In genomic region chr2:127929939-127930715, GRCm38 (mm10) we compare ENCODE assay signal across 25 mouse cellular contexts.
DNase-seq lines count a peak whose midpoint lies in the region; ATAC-seq and TF ChIP-seq lines count a peak whose summit lies in the region.
"Had no signal": no experiment of that assay in that cellular context is flagged by ENCODE, and none has a peak within 500 bp of the region (broad histone marks: within the 10 kb centered on the region; RNA-seq: fewer than 3 reads in every experiment).

No protein-coding gene starts in this region.

- 50% methylated on average over 6 of the region's 6 CpGs for WGBS in hindbrain, embryonic 16.5 days
- WGBS in hindbrain, embryonic 13.5 days, result 51% methylated on average over 6 of the region's 6 CpGs
- 45% methylated on average over 6 of the region's 6 CpGs for WGBS in midbrain, postnatal 0 days
- 57% methylated on average over 6 of the region's 6 CpGs for WGBS in midbrain, embryonic 13.5 days
- WGBS in forebrain, postnatal 0 days, result 46% methylated on average over 6 of the region's 6 CpGs

- H3K9ac ChIP-seq in hindbrain, embryonic 16.5 days (ENCODE audit: low read depth, low read length), result no peak overlapping the region
- no peak overlapping the region for H3K9ac ChIP-seq in hindbrain, embryonic 13.5 days
- H3K9ac ChIP-seq in midbrain, postnatal 0 days (replicated peaks; ENCODE audit: low read length, poor library complexity, severe bottlenecking), result no peak overlapping the region
- no peak overlapping the region for H3K9ac ChIP-seq in midbrain, embryonic 13.5 days (replicated peaks)
- no peak overlapping the region for H3K9ac ChIP-seq in forebrain, postnatal 0 days
- H3K9ac ChIP-seq: embryonic facial prominence, embryonic 12.5 days; embryonic facial prominence, embryonic 15.5 days; heart, embryonic 12.5 days; heart, embryonic 15.5 days; hindbrain, embryonic 15.5 days had no signal

- no peaks in the 10 kb centered on the region for H3K36me3 ChIP-seq in hindbrain, embryonic 16.5 days (ENCODE audit: control insufficient read depth, insufficient read depth, low read length)
- no peaks in the 10 kb centered on the region for H3K36me3 ChIP-seq in hindbrain, embryonic 13.5 days
- no peaks in the 10 kb centered on the region for H3K36me3 ChIP-seq in midbrain, postnatal 0 days (ENCODE audit: insufficient read depth, low read length)
- no peaks in the 10 kb centered on the region for H3K36me3 ChIP-seq in midbrain, embryonic 13.5 days
- no peaks in the 10 kb centered on the region for H3K36me3 ChIP-seq in forebrain, postnatal 0 days (ENCODE audit: insufficient read depth)
- H3K36me3 ChIP-seq: embryonic facial prominence, embryonic 12.5 days; embryonic facial prominence, embryonic 15.5 days; G1E; heart, embryonic 12.5 days; heart, embryonic 15.5 days; hindbrain, embryonic 10.5 days; hindbrain, embryonic 15.5 days had no signal

- H3K27me3 ChIP-seq in hindbrain, embryonic 16.5 days (replicated peaks; ENCODE audit: control insufficient read depth, insufficient read depth, low read length), result no peaks in the 10 kb centered on the region
- H3K27me3 ChIP-seq in hindbrain, embryonic 13.5 days, result 0 out of 2 replicates have a peak, but pooled peaks cover 5% of the 10 kb centered on the region
- no peaks in the 10 kb centered on the region for H3K27me3 ChIP-seq in midbrain, postnatal 0 days (ENCODE audit: insufficient read depth, low read length)
- H3K27me3 ChIP-seq in midbrain, embryonic 13.5 days, result no peaks in the 10 kb centered on the region
- H3K27me3 ChIP-seq in forebrain, postnatal 0 days (ENCODE audit: insufficient read depth, low read length), result no peaks in the 10 kb centered on the region
- H3K27me3 ChIP-seq: embryonic facial prominence, embryonic 12.5 days; embryonic facial prominence, embryonic 15.5 days; heart, embryonic 12.5 days; hindbrain, embryonic 15.5 days had no signal

- DNase-seq in adrenal gland, adult 2 months, result peak; percentile 4
- DNase-seq in adrenal gland, postnatal 14 days, result no peak
- DNase-seq in midbrain, postnatal 0 days (ENCODE audit: low spot score), result peak; percentile 46
- DNase-seq in forebrain, postnatal 0 days, result no peak
- DNase-seq: adrenal gland, postnatal 25 days; cerebellum, adult 8-10 months; cerebellum, postnatal 25 days; gastrocnemius, postnatal 25 days; heart, adult 18-20 months; heart, postnatal 10 days; heart, postnatal 36 days had no signal

- H3K4me1 ChIP-seq in hindbrain, embryonic 16.5 days (ENCODE audit: control insufficient read depth, insufficient read depth, low read depth, low read length), result no peaks in the 10 kb centered on the region
- H3K4me1 ChIP-seq in hindbrain, embryonic 13.5 days (replicated peaks), result peaks cover 21% of the 10 kb centered on the region
- H3K4me1 ChIP-seq in midbrain, postnatal 0 days (ENCODE audit: insufficient read depth, low read length), result no peaks in the 10 kb centered on the region; the same call in 1 of the 2 replicates
- H3K4me1 ChIP-seq in midbrain, embryonic 13.5 days (replicated peaks), result peaks cover 27% of the 10 kb centered on the region
- 0 out of 2 replicates have a peak, but pooled peaks cover 6% of the 10 kb centered on the region for H3K4me1 ChIP-seq in forebrain, postnatal 0 days (ENCODE audit: insufficient read depth)

- H3K4me2 ChIP-seq in hindbrain, embryonic 16.5 days (ENCODE audit: low read length), result no peak overlapping the region
- no peak overlapping the region for H3K4me2 ChIP-seq in hindbrain, embryonic 13.5 days
- no peak overlapping the region for H3K4me2 ChIP-seq in midbrain, postnatal 0 days (ENCODE audit: low read depth, low read length, poor library complexity, severe bottlenecking)
- H3K4me2 ChIP-seq in midbrain, embryonic 13.5 days (replicated peaks), result no peak overlapping the region
- no peak overlapping the region for H3K4me2 ChIP-seq in forebrain, postnatal 0 days (ENCODE audit: low read depth)
- H3K4me2 ChIP-seq: embryonic facial prominence, embryonic 12.5 days; embryonic facial prominence, embryonic 15.5 days; heart, embryonic 12.5 days; heart, embryonic 15.5 days; hindbrain, embryonic 15.5 days had no signal

- no peak overlapping the region for H3K4me3 ChIP-seq in hindbrain, embryonic 16.5 days (ENCODE audit: low read length)
- no peak overlapping the region for H3K4me3 ChIP-seq in hindbrain, embryonic 13.5 days
- no peak overlapping the region for H3K4me3 ChIP-seq in midbrain, postnatal 0 days (ENCODE audit: low read depth, low read length)
- H3K4me3 ChIP-seq in midbrain, embryonic 13.5 days (replicated peaks), result no peak overlapping the region
- no peak overlapping the region for H3K4me3 ChIP-seq in forebrain, postnatal 0 days (ENCODE audit: low read depth, low read length)
- H3K4me3 ChIP-seq: embryonic facial prominence, embryonic 12.5 days; embryonic facial prominence, embryonic 15.5 days; heart, embryonic 12.5 days; heart, embryonic 15.5 days; hindbrain, embryonic 10.5 days; hindbrain, embryonic 15.5 days had no signal

- TF ChIP-seq CTCF in midbrain, postnatal 0 days (IDR thresholded peaks at IDR 0.05), result no peak
- no peak for TF ChIP-seq CTCF in forebrain, postnatal 0 days (IDR thresholded peaks at IDR 0.05; ENCODE audit: low read depth)

- H3K27ac ChIP-seq in hindbrain, embryonic 16.5 days (ENCODE audit: low read depth, low read length), result no peak overlapping the region
- H3K27ac ChIP-seq in hindbrain, embryonic 13.5 days, result no peak overlapping the region
- no peak overlapping the region for H3K27ac ChIP-seq in midbrain, postnatal 0 days (ENCODE audit: low read depth, low read length)
- H3K27ac ChIP-seq in midbrain, embryonic 13.5 days, result no peak overlapping the region
- no peak overlapping the region for H3K27ac ChIP-seq in forebrain, postnatal 0 days (ENCODE audit: low read depth, low read length)
- H3K27ac ChIP-seq: embryonic facial prominence, embryonic 12.5 days; embryonic facial prominence, embryonic 15.5 days; heart, embryonic 15.5 days; hindbrain, embryonic 10.5 days; hindbrain, embryonic 15.5 days had no signal

- H3K9me3 ChIP-seq in hindbrain, embryonic 16.5 days (ENCODE audit: control insufficient read depth, low read length), result no peaks in the 10 kb centered on the region
- no peaks in the 10 kb centered on the region for H3K9me3 ChIP-seq in hindbrain, embryonic 13.5 days
- H3K9me3 ChIP-seq in midbrain, postnatal 0 days (ENCODE audit: low read length), result no peaks in the 10 kb centered on the region
- no peaks in the 10 kb centered on the region for H3K9me3 ChIP-seq in midbrain, embryonic 13.5 days
- no peaks in the 10 kb centered on the region for H3K9me3 ChIP-seq in forebrain, postnatal 0 days (ENCODE audit: low read length)
- H3K9me3 ChIP-seq: embryonic facial prominence, embryonic 12.5 days; embryonic facial prominence, embryonic 15.5 days; G1E; heart, embryonic 12.5 days; heart, embryonic 15.5 days; hindbrain, embryonic 10.5 days; hindbrain, embryonic 15.5 days had no signal

- ATAC-seq in hindbrain, embryonic 16.5 days, result peak; percentile 17; the same call in 1 of the 2 replicates
- ATAC-seq in hindbrain, embryonic 13.5 days (ENCODE audit: low FRiP score), result no peak
- no peak for ATAC-seq in midbrain, postnatal 0 days (ENCODE audit: low FRiP score)
- no peak for ATAC-seq in midbrain, embryonic 13.5 days
- ATAC-seq in forebrain, postnatal 0 days, result no peak
- ATAC-seq: forebrain, embryonic 14.5 days; inflammation-experienced regulatory T-cells, adult 6 months; intestine, embryonic 16.5 days; Patski had no signal

Comparison
In these comparisons a context has a peak if more than half of its experiments do, and no peak if none do; other contexts are left out.
1. DNase-seq: peak in adrenal gland, adult 2 months (single experiment) and midbrain, postnatal 0 days (single experiment); none in adrenal gland, postnatal 14 days (single experiment) and forebrain, postnatal 0 days (single experiment).